Mouse (Mus musculus): Measurements from ENCODE around the gene Gm45618. TPM values are rescaled to one million over a fixed set of nuclear protein-coding genes. Genes with fewer than 3 reads are reported as not detected.
A peak's percentile ranks its signal among the peaks of the same experiment; 100 is the strongest.

Gene Gm45618
- total and polyA plus RNA-seq, 2 experiments from 2014 or later: 0.24 TPM; not detected in 1

DNA sequence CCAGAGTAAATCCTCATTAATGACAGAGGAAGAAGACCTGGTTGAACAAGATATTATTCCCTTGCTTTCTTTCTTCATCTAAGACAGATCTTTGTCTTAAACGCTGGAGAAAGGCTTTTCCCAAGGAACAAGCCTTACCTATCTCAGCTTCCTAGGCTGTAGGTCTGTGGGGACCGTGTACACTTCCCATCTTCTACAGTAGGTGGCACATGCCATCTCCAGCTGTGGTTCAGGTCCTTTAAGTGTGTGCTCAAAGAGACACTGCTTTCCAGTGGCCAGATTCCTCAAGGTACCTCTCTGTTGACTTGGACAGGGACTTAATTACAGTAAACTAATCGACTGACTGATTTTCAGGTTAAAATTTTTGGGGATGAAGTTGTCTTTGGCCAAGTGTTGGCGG is 8.3 kb upstream of the Gm45618 start:
- Histone ChIP-seq H3K27ac (ENCODE audit: low read depth, low read length) (no peak overlapping the region), H3K4me1 (ENCODE audit: insufficient read depth) (no peaks in the 10 kb centered on the region), H3K9me3 (ENCODE audit: low read length) (no peaks in the 10 kb centered on the region), H3K9ac (no peak overlapping the region), H3K27me3 (ENCODE audit: insufficient read depth, low read length) (no peaks in the 10 kb centered on the region), H3K36me3 (ENCODE audit: insufficient read depth) (no peaks in the 10 kb centered on the region), H3K4me2 (ENCODE audit: low read depth) (no peak overlapping the region), H3K4me3 (ENCODE audit: low read depth, low read length) (no peak overlapping the region)
- 66% methylated on average over 4 of the region's 4 CpGs for WGBS
- DNase-seq (no peak), ATAC-seq (no peak)
- peak; percentile 23; the same call in 1 of the 2 replicates for TF ChIP-seq CTCF (IDR thresholded peaks at IDR 0.05; ENCODE audit: low read depth)

DNA sequence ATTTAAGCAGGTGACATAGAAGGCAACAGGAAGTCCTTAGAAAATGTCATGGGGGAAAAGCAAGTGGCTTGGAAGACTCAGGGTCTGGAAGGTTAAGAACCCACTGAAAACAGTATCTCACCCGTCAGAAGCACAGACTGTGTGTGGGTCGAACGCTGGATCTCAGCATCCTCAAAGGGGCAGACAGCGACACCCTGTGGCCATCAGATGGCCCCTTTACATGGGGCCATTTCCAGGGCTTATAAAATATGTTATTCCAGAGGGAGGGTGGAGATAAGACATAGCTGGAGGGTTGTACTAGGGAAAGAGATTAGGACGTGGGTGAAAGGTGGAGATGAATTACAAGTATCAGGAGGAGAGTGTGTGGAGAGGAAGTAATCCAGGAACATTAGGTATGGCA is 897 bp downstream of the Gm45618 start:
- ATAC-seq (no peak), DNase-seq (peak; percentile 5)
- 14% methylated on average over 5 of the region's 5 CpGs for whole genome bisulfite sequencing
- H3K9ac ChIP-seq: no peak overlapping the region
- H3K9me3 ChIP-seq (ENCODE audit: low read length): no peaks in the 10 kb centered on the region
- no peak overlapping the region for H3K27ac ChIP-seq (ENCODE audit: low read depth, low read length)
- TF ChIP-seq CTCF (IDR thresholded peaks at IDR 0.05; ENCODE audit: low read depth): peak; percentile 53
- H3K36me3 ChIP-seq (ENCODE audit: insufficient read depth): no peaks in the 10 kb centered on the region
- no peaks in the 10 kb centered on the region for H3K4me1 ChIP-seq (ENCODE audit: insufficient read depth)
- no peak overlapping the region for H3K4me3 ChIP-seq (ENCODE audit: low read depth, low read length)
- no peaks in the 10 kb centered on the region for H3K27me3 ChIP-seq (ENCODE audit: insufficient read depth, low read length)
- H3K4me2 ChIP-seq (ENCODE audit: low read depth): no peak overlapping the region

DNA sequence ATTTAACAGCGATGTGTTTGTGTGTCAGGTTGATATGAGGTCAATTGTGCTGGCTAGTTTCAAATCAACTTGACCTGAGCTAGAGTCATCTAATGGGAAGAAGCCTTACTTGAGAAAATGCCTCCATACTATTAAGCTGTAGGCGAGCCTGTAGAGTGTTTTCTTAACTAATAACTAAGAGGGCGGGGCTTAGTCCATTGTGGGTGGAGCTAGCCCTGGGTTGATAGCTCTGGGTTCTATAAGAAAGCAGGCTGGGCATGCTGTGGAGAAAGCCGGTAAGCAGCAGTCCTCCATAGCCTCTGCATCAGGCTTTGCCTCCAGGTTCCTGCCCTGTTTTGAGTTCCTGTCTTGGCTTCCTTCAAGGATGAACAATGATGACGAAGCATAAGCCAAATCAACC is 15.8 kb downstream of the Gm45618 start:
- TF ChIP-seq CTCF (IDR thresholded peaks at IDR 0.05; ENCODE audit: low read depth): no peak
- no peaks in the 10 kb centered on the region for H3K9me3 ChIP-seq (ENCODE audit: low read length)
- no peak overlapping the region for H3K27ac ChIP-seq (ENCODE audit: low read depth, low read length)
- no peak overlapping the region for H3K4me2 ChIP-seq (ENCODE audit: low read depth)
- DNase-seq (no peak), ATAC-seq (no peak)
- H3K9ac ChIP-seq: no peak overlapping the region
- WGBS: 65% methylated on average over 5 of the region's 5 CpGs
- H3K4me1 ChIP-seq (ENCODE audit: insufficient read depth): no peaks in the 10 kb centered on the region
- no peaks in the 10 kb centered on the region for H3K27me3 ChIP-seq (ENCODE audit: insufficient read depth, low read length)
- H3K36me3 ChIP-seq (ENCODE audit: insufficient read depth): no peaks in the 10 kb centered on the region
- H3K4me3 ChIP-seq (ENCODE audit: low read depth, low read length): no peak overlapping the region

DNA sequence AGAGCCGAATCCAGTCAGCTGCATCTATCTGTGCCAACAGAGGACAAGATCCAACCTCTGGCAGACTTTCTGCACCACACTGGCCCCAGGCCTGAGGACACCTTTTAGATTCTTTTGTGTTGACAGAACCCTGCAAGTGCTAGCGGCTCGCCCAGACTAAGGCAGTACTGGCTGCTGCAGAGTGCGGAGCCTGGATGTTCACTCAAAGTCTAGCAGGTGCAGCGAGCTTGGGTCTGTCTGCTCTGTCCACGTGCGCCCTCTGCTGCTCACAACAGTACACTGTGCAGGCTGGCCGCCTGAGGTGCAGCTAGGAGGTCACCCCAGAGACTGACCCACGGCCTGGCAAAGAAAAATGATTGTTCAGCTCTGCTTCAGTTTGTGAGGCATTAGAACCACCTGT is 22.8 kb downstream of the Gm45618 start:
- Histone ChIP-seq H3K9ac (no peak overlapping the region), H3K9me3 (ENCODE audit: low read length) (no peaks in the 10 kb centered on the region), H3K36me3 (ENCODE audit: insufficient read depth) (no peaks in the 10 kb centered on the region), H3K4me3 (ENCODE audit: low read depth, low read length) (no peak overlapping the region), H3K4me1 (ENCODE audit: insufficient read depth) (peaks cover 16% of the 10 kb centered on the region), H3K4me2 (ENCODE audit: low read depth) (peak overlapping the region; percentile 32), H3K27ac (ENCODE audit: low read depth, low read length) (no peak overlapping the region), H3K27me3 (ENCODE audit: insufficient read depth, low read length) (no peaks in the 10 kb centered on the region)
- 7% methylated on average over 9 of the region's 9 CpGs for WGBS
- TF ChIP-seq CTCF (IDR thresholded peaks at IDR 0.05; ENCODE audit: low read depth): peak; percentile 95
- ATAC-seq: peak; percentile 50
- peak; percentile 86 for DNase-seq

DNA sequence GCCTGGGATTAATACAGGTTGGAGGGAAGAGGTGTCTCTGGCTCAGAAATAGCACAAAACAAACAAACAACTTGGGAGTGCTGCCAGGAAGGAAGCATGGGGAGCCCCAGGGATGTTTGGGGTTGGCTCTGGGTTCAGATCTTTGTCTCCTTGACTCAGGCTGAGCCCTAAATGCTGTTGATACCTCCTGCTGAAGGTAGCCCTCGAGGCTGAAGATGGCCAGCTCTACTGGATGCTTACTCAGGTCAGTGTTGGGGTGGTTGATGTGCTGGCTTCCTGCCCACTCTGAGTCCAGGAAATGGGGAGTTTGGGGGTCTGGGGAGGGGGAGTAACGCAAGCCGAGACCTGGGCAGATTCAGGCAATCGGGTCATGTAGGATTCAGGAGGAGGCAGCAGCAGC is 23.8 kb downstream of the Gm45618 start:
- no peak overlapping the region for H3K4me3 ChIP-seq (ENCODE audit: low read depth, low read length)
- no peak overlapping the region for H3K27ac ChIP-seq (ENCODE audit: low read depth, low read length)
- 67% methylated on average over 4 of the region's 4 CpGs for WGBS
- DNase-seq: no peak
- no peak for ATAC-seq
- H3K9me3 ChIP-seq (ENCODE audit: low read length): no peaks in the 10 kb centered on the region
- H3K4me1 ChIP-seq (ENCODE audit: insufficient read depth): peaks cover 27% of the 10 kb centered on the region
- no peaks in the 10 kb centered on the region for H3K36me3 ChIP-seq (ENCODE audit: insufficient read depth)
- H3K27me3 ChIP-seq (ENCODE audit: insufficient read depth, low read length): no peaks in the 10 kb centered on the region
- no peak for TF ChIP-seq CTCF (IDR thresholded peaks at IDR 0.05; ENCODE audit: low read depth)
- 0 out of 2 replicates have a peak overlapping the region, but pooled peaks have one; percentile 97 for H3K9ac ChIP-seq
- peak overlapping the region; percentile 96; the same call in 1 of the 2 replicates for H3K4me2 ChIP-seq (ENCODE audit: low read depth)

DNA sequence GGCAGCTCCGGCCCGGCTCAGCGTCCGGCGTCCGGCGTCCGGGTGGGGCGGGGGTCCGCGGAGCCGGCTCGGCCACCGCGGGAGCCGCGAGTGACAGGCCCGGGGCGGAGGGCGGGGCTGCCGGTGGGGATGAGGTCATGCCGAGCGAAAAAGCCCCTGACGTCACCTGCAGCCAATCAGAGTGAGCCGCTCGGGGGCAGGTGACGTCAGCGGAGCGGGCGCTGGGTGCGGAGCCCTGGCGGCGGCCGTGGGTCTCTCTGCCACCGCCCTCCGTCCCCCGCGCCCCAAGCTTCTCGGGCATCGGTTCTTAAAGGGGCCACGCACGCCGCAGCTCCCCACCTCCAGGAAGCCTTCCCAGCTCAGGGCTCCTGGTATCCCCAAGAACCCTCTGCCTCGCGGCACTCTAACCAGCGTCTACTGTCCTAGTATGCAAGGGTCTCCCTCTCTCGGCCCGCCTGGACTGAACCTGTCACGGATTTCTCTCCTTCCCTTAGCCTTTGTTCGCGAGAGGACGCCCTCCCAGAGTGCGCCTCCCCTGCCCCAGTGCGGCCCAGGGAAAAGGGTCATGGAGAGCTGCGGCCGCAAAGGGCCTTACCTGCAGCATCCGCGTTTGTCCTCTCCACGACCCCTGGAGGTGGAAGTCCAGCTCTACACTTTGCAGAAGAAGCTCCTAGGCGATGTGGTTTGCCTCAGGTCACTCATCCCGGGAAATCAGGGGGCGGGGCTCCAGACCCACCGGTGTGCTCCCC is 25.2 kb downstream of the Gm45618 start, which contains the start of gene Dusp8:
Gene Dusp8 (minus strand): TSS at position 661 of the 749 bp plus-strand sequence.
- ATAC-seq (peak; percentile 91), DNase-seq (peak; percentile 96)
- no peaks in the 10 kb centered on the region for H3K36me3 ChIP-seq (ENCODE audit: insufficient read depth)
- no peaks in the 10 kb centered on the region for H3K9me3 ChIP-seq (ENCODE audit: low read length)
- H3K27ac ChIP-seq (ENCODE audit: low read depth, low read length): peak within 1 kb of the TSS; percentile 91
- H3K9ac ChIP-seq: peak within 1 kb of the TSS; percentile 97
- no peaks in the 10 kb centered on the region for H3K27me3 ChIP-seq (ENCODE audit: insufficient read depth, low read length)
- H3K4me2 ChIP-seq (ENCODE audit: low read depth): peak within 1 kb of the TSS; percentile 96
- WGBS: 3% methylated on average over 57 of the region's 63 CpGs
- TF ChIP-seq CTCF (IDR thresholded peaks at IDR 0.05; ENCODE audit: low read depth): peak; percentile 56
- H3K4me3 ChIP-seq (ENCODE audit: low read depth, low read length): peak within 1 kb of the TSS; percentile 60
- peaks cover 38% of the 10 kb centered on the region for H3K4me1 ChIP-seq (ENCODE audit: insufficient read depth)
